ENCODE assay signal across 28 mouse cellular contexts in genomic region chr7:101410267-101410936, GRCm38 (mm10). TPM values are rescaled to one million over a fixed set of nuclear protein-coding genes. Genes with fewer than 3 reads are reported as not detected.
DNase-seq lines count a peak whose midpoint lies in the region; ATAC-seq and TF ChIP-seq lines count a peak whose summit lies in the region.
"Had no signal": no experiment of that assay in that cellular context is flagged by ENCODE, and none has a peak within 500 bp of the region (broad histone marks: within the 10 kb centered on the region; RNA-seq: fewer than 3 reads in every experiment).

TSS of gene Gm45837 (plus strand) at chr7:101410886.

- 66% methylated on average over 11 of the region's 11 CpGs for WGBS in lung, embryonic 16.5 days
- 61% methylated on average over 11 of the region's 11 CpGs for WGBS in limb, embryonic 15.5 days
- WGBS in forebrain, postnatal 0 days, result 86% methylated on average over 11 of the region's 11 CpGs
- WGBS in midbrain, postnatal 0 days, result 87% methylated on average over 11 of the region's 11 CpGs

- peaks cover 39% of the 10 kb centered on the region for H3K36me3 ChIP-seq in lung, embryonic 16.5 days (ENCODE audit: control insufficient read depth, insufficient read depth, low read length)
- H3K36me3 ChIP-seq in limb, embryonic 15.5 days, result peaks cover 62% of the 10 kb centered on the region
- H3K36me3 ChIP-seq in forebrain, postnatal 0 days (ENCODE audit: insufficient read depth), result no peaks in the 10 kb centered on the region
- H3K36me3 ChIP-seq in midbrain, postnatal 0 days (ENCODE audit: insufficient read depth, low read length), result no peaks in the 10 kb centered on the region
- H3K36me3 ChIP-seq: forebrain, embryonic 15.5 days; midbrain, embryonic 13.5 days had no signal

- H3K4me1 ChIP-seq in lung, embryonic 16.5 days (replicated peaks; ENCODE audit: control insufficient read depth, insufficient read depth, low read length), result peaks cover 19% of the 10 kb centered on the region
- H3K4me1 ChIP-seq in bone marrow macrophage, adult 2 months (ENCODE audit: control insufficient read depth, insufficient read depth, low read length), result peaks cover 15% of the 10 kb centered on the region
- peaks cover 11% of the 10 kb centered on the region; the same call in 1 of the 2 replicates for H3K4me1 ChIP-seq in limb, embryonic 15.5 days
- H3K4me1 ChIP-seq in forebrain, postnatal 0 days (ENCODE audit: insufficient read depth), result peaks cover 9% of the 10 kb centered on the region
- peaks cover 9% of the 10 kb centered on the region; the same call in 1 of the 2 replicates for H3K4me1 ChIP-seq in midbrain, postnatal 0 days (ENCODE audit: insufficient read depth, low read length)

- ATAC-seq in lung, embryonic 16.5 days (ENCODE audit: low read depth), result no peak
- no peak for ATAC-seq in limb, embryonic 15.5 days (ENCODE audit: insufficient number of reproducible peaks, low FRiP score, low TSS enrichment, low read depth)
- ATAC-seq in forebrain, postnatal 0 days, result no peak
- ATAC-seq in midbrain, postnatal 0 days (ENCODE audit: low FRiP score), result no peak
- ATAC-seq: CD4-positive, CD25-positive, alpha-beta regulatory T cell, adult 4 months; forebrain, embryonic 15.5 days; hindbrain, postnatal 0 days; intestine, postnatal 0 days; liver, embryonic 12.5 days; midbrain, embryonic 13.5 days had no signal

- H3K27me3 ChIP-seq in lung, embryonic 16.5 days (ENCODE audit: control insufficient read depth, insufficient read depth, low read depth, low read length), result no peaks in the 10 kb centered on the region
- 0 out of 2 replicates have a peak, but pooled peaks cover 3% of the 10 kb centered on the region for H3K27me3 ChIP-seq in limb, embryonic 15.5 days
- no peaks in the 10 kb centered on the region for H3K27me3 ChIP-seq in forebrain, postnatal 0 days (ENCODE audit: insufficient read depth, low read length)
- H3K27me3 ChIP-seq in midbrain, postnatal 0 days (ENCODE audit: insufficient read depth, low read length), result no peaks in the 10 kb centered on the region
- H3K27me3 ChIP-seq: forebrain, embryonic 15.5 days; liver, embryonic 12.5 days; megakaryocyte, embryonic 14.5 days; midbrain, embryonic 13.5 days had no signal

- peak within 1 kb of the TSS; percentile 13; the same call in 1 of the 2 replicates for H3K27ac ChIP-seq in lung, embryonic 16.5 days (ENCODE audit: low read length)
- H3K27ac ChIP-seq in bone marrow macrophage, adult 2 months (ENCODE audit: insufficient read depth, low read depth, low read length), result no peak within 1 kb of the TSS
- peak within 1 kb of the TSS; percentile 4; the same call in 1 of the 2 replicates for H3K27ac ChIP-seq in limb, embryonic 15.5 days
- no peak within 1 kb of the TSS for H3K27ac ChIP-seq in forebrain, postnatal 0 days (ENCODE audit: low read depth, low read length)
- H3K27ac ChIP-seq in midbrain, postnatal 0 days (ENCODE audit: low read depth, low read length), result no peak within 1 kb of the TSS
- H3K27ac ChIP-seq: forebrain, embryonic 15.5 days; hindbrain, postnatal 0 days; left cerebral cortex, adult 2 months; liver, embryonic 12.5 days; midbrain, embryonic 13.5 days had no signal

- DNase-seq in heart, adult 11 months, result peak; percentile 95
- no peak for DNase-seq in heart, postnatal 14 days
- DNase-seq in lung, adult 18-20 months, result no peak
- DNase-seq in forebrain, postnatal 0 days, result no peak
- DNase-seq in midbrain, postnatal 0 days (ENCODE audit: low spot score), result no peak
- DNase-seq: adrenal gland, adult 2 months; cerebellum, adult 18-20 months; cerebellum, postnatal 14 days; gastrocnemius, postnatal 25 days; left cerebral cortex, postnatal 4 days; lung, adult 2 months; right cerebral cortex, postnatal 14 days; spleen, adult 18-20 months; thymus, postnatal 25 days had no signal

- intact Hi-C loops in heart, postnatal 14 days (cut with DNase I), result loop anchor here (5.0 kb wide), 1 partner anchor 212 kb away; no protein-coding TSS in a partner anchor

- no peak within 1 kb of the TSS for H3K4me2 ChIP-seq in lung, embryonic 16.5 days (ENCODE audit: low read depth, low read length)
- no peak within 1 kb of the TSS for H3K4me2 ChIP-seq in limb, embryonic 15.5 days
- no peak within 1 kb of the TSS for H3K4me2 ChIP-seq in forebrain, postnatal 0 days (ENCODE audit: low read depth)
- H3K4me2 ChIP-seq in midbrain, postnatal 0 days (ENCODE audit: low read depth, low read length, poor library complexity, severe bottlenecking), result no peak within 1 kb of the TSS
- H3K4me2 ChIP-seq: forebrain, embryonic 15.5 days; liver, embryonic 12.5 days; midbrain, embryonic 13.5 days had no signal

- no peak for TF ChIP-seq POLR2A in bone marrow macrophage, adult 2 months (IDR thresholded peaks at IDR 0.05; ENCODE audit: borderline replicate concordance, low read depth, low read length)

- no peak for TF ChIP-seq CTCF in bone marrow macrophage, adult 2 months (IDR thresholded peaks at IDR 0.05; ENCODE audit: low read depth, low read length)
- TF ChIP-seq CTCF in forebrain, postnatal 0 days (IDR thresholded peaks at IDR 0.05; ENCODE audit: low read depth), result no peak
- no peak for TF ChIP-seq CTCF in midbrain, postnatal 0 days (IDR thresholded peaks at IDR 0.05)

- no peak within 1 kb of the TSS for H3K9ac ChIP-seq in lung, embryonic 16.5 days (ENCODE audit: low read length)
- H3K9ac ChIP-seq in limb, embryonic 15.5 days, result no peak within 1 kb of the TSS
- no peak within 1 kb of the TSS for H3K9ac ChIP-seq in forebrain, postnatal 0 days
- H3K9ac ChIP-seq in midbrain, postnatal 0 days (replicated peaks; ENCODE audit: low read length, poor library complexity, severe bottlenecking), result no peak within 1 kb of the TSS
- H3K9ac ChIP-seq: forebrain, embryonic 15.5 days; liver, embryonic 12.5 days; midbrain, embryonic 13.5 days had no signal

- no peaks in the 10 kb centered on the region for H3K9me3 ChIP-seq in lung, embryonic 16.5 days (ENCODE audit: control insufficient read depth, low read length)
- no peaks in the 10 kb centered on the region for H3K9me3 ChIP-seq in limb, embryonic 15.5 days
- H3K9me3 ChIP-seq in forebrain, postnatal 0 days (ENCODE audit: low read length), result no peaks in the 10 kb centered on the region
- H3K9me3 ChIP-seq in midbrain, postnatal 0 days (ENCODE audit: low read length), result no peaks in the 10 kb centered on the region
- H3K9me3 ChIP-seq: forebrain, embryonic 15.5 days; liver, embryonic 12.5 days; midbrain, embryonic 13.5 days had no signal

- no peak within 1 kb of the TSS for H3K4me3 ChIP-seq in lung, embryonic 16.5 days (ENCODE audit: low read length)
- no peak within 1 kb of the TSS for H3K4me3 ChIP-seq in bone marrow macrophage, adult 2 months (ENCODE audit: insufficient read depth, low read length)
- no peak within 1 kb of the TSS for H3K4me3 ChIP-seq in limb, embryonic 15.5 days
- no peak within 1 kb of the TSS for H3K4me3 ChIP-seq in forebrain, postnatal 0 days (ENCODE audit: low read depth, low read length)
- no peak within 1 kb of the TSS for H3K4me3 ChIP-seq in midbrain, postnatal 0 days (ENCODE audit: low read depth, low read length)
- H3K4me3 ChIP-seq: forebrain, embryonic 15.5 days; left cerebral cortex, adult 2 months; liver, embryonic 12.5 days; megakaryocyte, embryonic 14.5 days; midbrain, embryonic 13.5 days had no signal

RNA-seq across cellular contexts. Expression of gene Gm45837, which starts in this region (rescaled TPM):
- total RNA-seq in heart, postnatal 14 days (2021), result not detected
- polyA plus RNA-seq in lung, embryonic 16.5 days (2015; fragmentation: Nextera tagmentation; extraction: Ambion mirVana), result 2.4 and 8.8 TPM in 2 replicates
- 8.7 and 11.2 TPM in 2 replicates for polyA plus RNA-seq in bone marrow macrophage, adult 2 months (2012; ENCODE audit: insufficient read depth, insufficient read length, missing spikeins)
- polyA plus RNA-seq in limb, embryonic 15.5 days (2015; fragmentation: Nextera tagmentation; extraction: Ambion mirVana), result 3.6 and 12.5 TPM in 2 replicates
- total RNA-seq in forebrain, postnatal 0 days (2014; rRNA removed), result not detected in 2 replicates
- not detected in 2 replicates for polyA plus RNA-seq in forebrain, postnatal 0 days (2015; fragmentation: Nextera tagmentation; extraction: Ambion mirVana)
- not detected in 2 replicates for total RNA-seq in midbrain, postnatal 0 days (2014; rRNA removed)
- polyA plus RNA-seq in midbrain, postnatal 0 days (2015; fragmentation: Nextera tagmentation; extraction: Ambion mirVana), result 0.71 TPM in 1 of 2 replicates, not detected in the other
- total RNA-seq: adrenal gland, adult 2 months; hindbrain, postnatal 0 days had no signal
- polyA plus RNA-seq: forebrain, embryonic 15.5 days; hindbrain, embryonic 11.5 days; hindbrain, postnatal 0 days; intestine, postnatal 0 days; kidney, embryonic 16.5 days; liver, embryonic 12.5 days; midbrain, embryonic 13.5 days; neural tube, embryonic 11.5 days had no signal

Comparison
In these comparisons a context has a peak if more than half of its experiments do, and no peak if none do; other contexts are left out.
1. H3K27ac ChIP-seq: peak in lung, embryonic 16.5 days (single experiment) and limb, embryonic 15.5 days (single experiment); none in bone marrow macrophage, adult 2 months (single experiment), forebrain, postnatal 0 days (single experiment) and midbrain, postnatal 0 days (single experiment).